9 mouse cellular contexts compared by ENCODE assay signal in the genomic region with DNA sequence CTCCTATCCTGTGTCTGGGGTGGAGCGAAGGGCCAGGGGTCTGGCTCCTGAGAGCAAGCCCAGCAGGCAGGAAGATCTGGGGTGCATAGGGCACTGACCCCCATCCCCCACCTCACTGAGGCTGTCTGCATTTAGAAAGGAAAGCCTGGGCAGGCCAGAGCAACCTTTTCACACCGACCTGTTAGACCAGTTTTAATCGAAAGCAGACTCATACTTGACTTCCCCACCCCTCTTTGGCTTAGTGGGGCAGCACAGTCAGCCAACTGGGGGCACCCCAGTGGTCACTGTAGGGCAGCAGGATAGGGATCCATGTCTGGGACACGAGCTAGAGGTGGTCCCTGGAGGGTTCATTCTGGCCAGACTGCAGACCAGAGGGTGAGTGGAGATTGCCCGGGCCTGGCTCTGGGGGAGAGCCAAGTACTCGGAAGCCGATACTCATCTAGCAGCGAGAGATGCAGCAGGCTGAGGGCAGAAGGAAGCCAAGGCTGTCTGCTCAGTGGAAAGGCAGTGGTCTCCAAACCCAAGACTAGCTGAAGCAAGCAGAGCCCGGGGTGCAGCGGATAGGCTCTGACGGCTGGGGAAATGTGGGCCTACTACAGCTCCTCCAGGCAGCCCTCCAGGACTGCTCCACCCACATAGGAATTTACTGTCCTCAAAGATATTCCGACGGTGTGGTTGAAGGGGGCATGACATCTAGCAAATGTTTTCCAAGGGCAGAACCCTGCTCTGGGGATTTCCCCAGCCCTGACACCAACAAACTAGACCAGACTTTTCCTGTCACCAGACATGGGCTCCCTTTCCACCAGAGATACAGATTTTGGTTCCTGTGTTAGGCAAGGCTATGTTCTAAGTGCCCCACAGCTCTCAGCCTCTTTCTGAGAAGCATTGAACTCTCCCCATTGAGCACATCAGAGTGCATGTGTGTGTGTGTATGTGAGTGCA. TPM values are rescaled to one million over a fixed set of nuclear protein-coding genes. Genes with fewer than 3 reads are reported as not detected.
A peak's percentile ranks its signal among the peaks of the same experiment; 100 is the strongest.
DNase-seq lines count a peak whose midpoint lies in the region; ATAC-seq and TF ChIP-seq lines count a peak whose summit lies in the region.
"Had no signal": no experiment of that assay in that cellular context is flagged by ENCODE, and none has a peak within 500 bp of the region (broad histone marks: within the 10 kb centered on the region; RNA-seq: fewer than 3 reads in every experiment).

No protein-coding gene starts in this region.

- H3K4me1 ChIP-seq in liver, adult 2 months (ENCODE audit: control insufficient read depth, insufficient read depth, low read length): peaks cover 70% of the 10 kb centered on the region
- peaks cover 52% of the 10 kb centered on the region for H3K4me1 ChIP-seq in heart, embryonic 16.5 days (ENCODE audit: control insufficient read depth, insufficient read depth, low read length)
- H3K4me1 ChIP-seq in liver, postnatal 0 days (ENCODE audit: insufficient read depth): peaks cover 76% of the 10 kb centered on the region

- no peak for DNase-seq in liver, adult 2 months (ENCODE audit: extremely low read depth, low read depth, low spot score)
- DNase-seq in liver: no peak
- no peak for DNase-seq in liver, postnatal 0 days
- peak; percentile 36 for DNase-seq in urinary bladder, postnatal 25 days (ENCODE audit: low spot score)
- no peak for DNase-seq in thymus, postnatal 0 days (ENCODE audit: low spot score)
- DNase-seq in cerebellum, adult 18-20 months: no peak
- DNase-seq in ovary, postnatal 14 days (ENCODE audit: low spot score): no peak

- H3K9ac ChIP-seq in liver, adult 2 months (ENCODE audit: low read depth, low read length): 0 out of 2 replicates have a peak overlapping the region, but pooled peaks have one; percentile 33
- H3K9ac ChIP-seq in heart, embryonic 16.5 days (ENCODE audit: low read length): 0 out of 2 replicates have a peak overlapping the region, but pooled peaks have one; percentile 25
- peak overlapping the region; percentile 18; the same call in 1 of the 2 replicates for H3K9ac ChIP-seq in liver, postnatal 0 days (replicated peaks)

- peaks cover 12% of the 10 kb centered on the region for H3K36me3 ChIP-seq in liver, adult 2 months (ENCODE audit: control insufficient read depth, insufficient read depth, low read length)
- peaks cover 8% of the 10 kb centered on the region for H3K36me3 ChIP-seq in heart, embryonic 16.5 days (ENCODE audit: control insufficient read depth, insufficient read depth)
- peaks cover 21% of the 10 kb centered on the region for H3K36me3 ChIP-seq in liver, postnatal 0 days (replicated peaks; ENCODE audit: insufficient read depth, low read length)

- ATAC-seq in heart, embryonic 16.5 days (replicated peaks; ENCODE audit: extremely low read depth, insufficient read depth, low FRiP score): no peak
- no peak for ATAC-seq in liver, postnatal 0 days

- H3K27ac ChIP-seq in liver, adult 2 months (replicated peaks; ENCODE audit: insufficient read depth, low read depth, low read length): peak overlapping the region; percentile 54
- H3K27ac ChIP-seq in heart, embryonic 16.5 days (ENCODE audit: low read length): peak overlapping the region; percentile 56
- H3K27ac ChIP-seq in liver, postnatal 0 days (ENCODE audit: low read depth): peak overlapping the region; percentile 40; the same call in 1 of the 2 replicates
- H3K27ac ChIP-seq: macrophage had no signal

- TF ChIP-seq CTCF in liver, adult 2 months (IDR thresholded peaks at IDR 0.05; ENCODE audit: low read depth, low read length): no peak
- TF ChIP-seq CTCF in liver, postnatal 0 days (IDR thresholded peaks at IDR 0.05; ENCODE audit: low read depth): no peak

- H3K4me3 ChIP-seq in liver, adult 2 months (ENCODE audit: insufficient read depth, low read depth, low read length): no peak overlapping the region
- H3K4me3 ChIP-seq in heart, embryonic 16.5 days (ENCODE audit: low read length): no peak overlapping the region
- H3K4me3 ChIP-seq in liver, postnatal 0 days (ENCODE audit: low read depth, low read length): no peak overlapping the region

- H3K79me2 ChIP-seq in liver, adult 2 months (ENCODE audit: control insufficient read depth, insufficient read depth, low read length): 0 out of 2 replicates have a peak, but pooled peaks cover under 1% of the 10 kb centered on the region

- TF ChIP-seq POLR2A in liver, adult 2 months (IDR thresholded peaks at IDR 0.05; ENCODE audit: extremely low read depth, insufficient read depth, low read length): no peak

- no peak for TF ChIP-seq EP300 in liver, postnatal 0 days (IDR thresholded peaks at IDR 0.05; ENCODE audit: low read depth)

- WGBS in liver, adult 2 months: 29% methylated on average over 13 of the region's 13 CpGs
- WGBS in heart, embryonic 16.5 days: 49% methylated on average over 13 of the region's 13 CpGs
- 66% methylated on average over 13 of the region's 13 CpGs for WGBS in liver, postnatal 0 days (ENCODE audit: insufficient replicate concordance)

- H3K4me2 ChIP-seq in heart, embryonic 16.5 days (ENCODE audit: low read depth, low read length): no peak overlapping the region
- H3K4me2 ChIP-seq in liver, postnatal 0 days (ENCODE audit: low read depth, low read length): no peak overlapping the region

- no peaks in the 10 kb centered on the region for H3K27me3 ChIP-seq in liver, adult 2 months (ENCODE audit: control insufficient read depth, insufficient read depth, low read length)
- H3K27me3 ChIP-seq in heart, embryonic 16.5 days (ENCODE audit: control insufficient read depth, insufficient read depth, low read length): no peaks in the 10 kb centered on the region
- H3K27me3 ChIP-seq in liver, postnatal 0 days (ENCODE audit: insufficient read depth, low read length): no peaks in the 10 kb centered on the region

- no peaks in the 10 kb centered on the region for H3K9me3 ChIP-seq in heart, embryonic 16.5 days (replicated peaks; ENCODE audit: control insufficient read depth, low read length)
- no peaks in the 10 kb centered on the region for H3K9me3 ChIP-seq in liver, postnatal 0 days (ENCODE audit: low read length)

RNA-seq across cellular contexts. Expression of gene Cish, which starts 10.0 kb away (rescaled TPM):
- total RNA-seq in liver, adult 2 months (2014; rRNA removed): 0.55 and 1.7 TPM in 2 replicates
- polyA plus RNA-seq in liver, adult 2 months (2012; rRNA removed): 10.1 and 32.8 TPM in 2 replicates
- 43.4 and 44.4 TPM in 2 replicates for polyA plus RNA-seq in heart, embryonic 16.5 days (2015; fragmentation: Nextera tagmentation; extraction: Ambion mirVana)
- 17.1 and 21.9 TPM in 2 replicates for polyA plus RNA-seq in liver, postnatal 0 days (2015; fragmentation: Nextera tagmentation; extraction: Ambion mirVana)
- 12.9 and 20.3 TPM in 2 replicates for polyA plus RNA-seq in thymus, postnatal 0 days (2015; fragmentation: Nextera tagmentation; extraction: Ambion mirVana)

RNA-seq across cellular contexts. Expression of gene Mapkapk3, which starts 16.2 kb away (rescaled TPM):
- 1.8 and 3.4 TPM in 2 replicates for total RNA-seq in liver, adult 2 months (2014; rRNA removed)
- polyA plus RNA-seq in liver, adult 2 months (2012; rRNA removed): 3.9 and 6.0 TPM in 2 replicates
- polyA plus RNA-seq in heart, embryonic 16.5 days (2015; fragmentation: Nextera tagmentation; extraction: Ambion mirVana): 11.4 and 13.1 TPM in 2 replicates
- polyA plus RNA-seq in liver, postnatal 0 days (2015; fragmentation: Nextera tagmentation; extraction: Ambion mirVana): 7.8 and 8.3 TPM in 2 replicates
- polyA plus RNA-seq in thymus, postnatal 0 days (2015; fragmentation: Nextera tagmentation; extraction: Ambion mirVana): 21.9 and 22.5 TPM in 2 replicates

RNA-seq across cellular contexts. Expression of gene Hemk1, which starts 32.3 kb away (rescaled TPM):
- 14.4 and 18.4 TPM in 2 replicates for total RNA-seq in liver, adult 2 months (2014; rRNA removed)
- polyA plus RNA-seq in liver, adult 2 months (2012; rRNA removed): 19.6 and 28.1 TPM in 2 replicates
- polyA plus RNA-seq in heart, embryonic 16.5 days (2015; fragmentation: Nextera tagmentation; extraction: Ambion mirVana): 10.2 and 14.4 TPM in 2 replicates
- polyA plus RNA-seq in liver, postnatal 0 days (2015; fragmentation: Nextera tagmentation; extraction: Ambion mirVana): 2.5 and 3.2 TPM in 2 replicates
- polyA plus RNA-seq in thymus, postnatal 0 days (2015; fragmentation: Nextera tagmentation; extraction: Ambion mirVana): 5.7 and 6.2 TPM in 2 replicates

RNA-seq across cellular contexts. Expression of gene 6430571L13Rik, which starts 34.5 kb away (rescaled TPM):
- total RNA-seq in liver, adult 2 months (2014; rRNA removed): 0.46 and 0.67 TPM in 2 replicates
- 1.2 and 1.6 TPM in 2 replicates for polyA plus RNA-seq in liver, adult 2 months (2012; rRNA removed)
- 1.2 and 1.5 TPM in 2 replicates for polyA plus RNA-seq in heart, embryonic 16.5 days (2015; fragmentation: Nextera tagmentation; extraction: Ambion mirVana)
- 0.14 and 0.22 TPM in 2 replicates for polyA plus RNA-seq in liver, postnatal 0 days (2015; fragmentation: Nextera tagmentation; extraction: Ambion mirVana)
- polyA plus RNA-seq in thymus, postnatal 0 days (2015; fragmentation: Nextera tagmentation; extraction: Ambion mirVana): 0.42 and 0.51 TPM in 2 replicates
- polyA plus RNA-seq: macrophage had no signal
